Mouse (Mus musculus) kidney, postnatal 0 days (tissue): ENCODE data around the gene B3galt4. TPM values are rescaled to one million over a fixed set of nuclear protein-coding genes. Genes with fewer than 3 reads are reported as not detected.

ENCODE experiments used
- ATAC-seq: fragments of 200-750 bp; cut with Nextera tagmentation; replicated peaks from 2 replicates; pipeline ENCODE4 v1.8.0; 2017; ENCODE audit warnings: low read depth, moderate number of reproducible peaks, moderate TSS enrichment, moderate library complexity; ENCODE audit not compliant: low FRiP score
- DNase-seq: peaks from one replicate; pipeline ENCODE4 v3.0.0-alpha.2; 2016; ENCODE audit warnings: low spot score
- H3K27ac ChIP-seq: fragments of 300-500 bp; sonication (generic); 2 replicates; pipeline ENCODE4 v1.5.1; 2014; ENCODE audit warnings: mild to moderate bottlenecking
- H3K27me3 ChIP-seq: fragments of 300-500 bp; sonication (generic); 2 replicates; pipeline ENCODE4 v1.6.1; 2014; ENCODE audit warnings: low read length, mixed read lengths; ENCODE audit not compliant: insufficient read depth
- H3K36me3 ChIP-seq: fragments of 300-500 bp; sonication (generic); 2 replicates; pipeline ENCODE4 v1.6.1; 2014; ENCODE audit warnings: low read length, mixed read lengths; ENCODE audit not compliant: insufficient read depth
- H3K4me1 ChIP-seq: fragments of 300-500 bp; sonication (generic); replicated peaks from 2 replicates; pipeline ENCODE4 v1.6.1; 2014; ENCODE audit warnings: antibody characterized with exemption, low read length, mixed read lengths; ENCODE audit not compliant: insufficient read depth
- H3K4me2 ChIP-seq: fragments of 300-500 bp; sonication (generic); 2 replicates; pipeline ENCODE4 v1.6.1; 2014; ENCODE audit warnings: mild to moderate bottlenecking, low read length, moderate library complexity, mixed read lengths
- H3K4me3 ChIP-seq: fragments of 300-500 bp; sonication (generic); replicated peaks from 2 replicates; pipeline ENCODE4 v1.5.1; 2014; ENCODE audit warnings: low read depth, low read length
- H3K9ac ChIP-seq: fragments of 300-500 bp; sonication (generic); 2 replicates; pipeline ENCODE4 v1.6.1; 2014; ENCODE audit warnings: low read depth, low read length
- H3K9me3 ChIP-seq: fragments of 300-500 bp; sonication (generic); replicated peaks from 2 replicates; pipeline ENCODE4 v1.6.1; 2016; ENCODE audit warnings: low read length, inconsistent platforms, mixed read lengths
- CTCF ChIP-seq: IDR thresholded peaks from 2 replicates; pipeline ENCODE4 v1.5.1; 2016; ENCODE audit warnings: antibody characterized with exemption, low read depth, mild to moderate bottlenecking, moderate library complexity
- WGBS: fragments of 180-500 bp; shearing (Covaris S2); extraction: QIAGEN DNeasy Blood & Tissue Kit; methylation state at CpG from one replicate; pipeline ENCODE4 v1.1.7; 2014; 5-methylcytosine and 5-hydroxymethylcytosine counted together
- polyA plus RNA-seq: library from polyadenylated mRNA; unstranded; fragments of >200 nt; fragmentation: Nextera tagmentation; extraction: Ambion mirVana; gene quantifications from 2 replicates; pipeline ENCODE4 v1.2.1, GENCODE M21; 2015

B3galt4 gene
- polyA plus RNA-seq, 1 experiment from 2014 or later: 6.7 TPM

- ATAC-seq: no peak
- no peak overlapping the region for H3K4me3 ChIP-seq
- peak; percentile 17; the same call in 1 of the 2 replicates for TF ChIP-seq CTCF
- 0 out of 2 replicates have a peak, but pooled peaks cover 8% of the 10 kb centered on the region for H3K36me3 ChIP-seq
- no peak overlapping the region for H3K4me2 ChIP-seq
- H3K9me3 ChIP-seq: no peaks in the 10 kb centered on the region
- no peaks in the 10 kb centered on the region for H3K27me3 ChIP-seq
- H3K27ac ChIP-seq: no peak overlapping the region
- WGBS: 86% methylated on average over 21 of the region's 21 CpGs
- DNase-seq: no peak
- no peak overlapping the region for H3K9ac ChIP-seq
- H3K4me1 ChIP-seq: 0 out of 2 replicates have a peak, but pooled peaks cover 3% of the 10 kb centered on the region
These were observed 25.7 kb downstream of the B3galt4 start for GRCm38 (mm10) chr17:33925406-33926116.

GRCm38 (mm10) chr17:33924577-33925283 is 26.6 kb downstream of the B3galt4 start:
- no peak overlapping the region for H3K27ac ChIP-seq
- DNase-seq: no peak
- no peak overlapping the region for H3K4me2 ChIP-seq
- H3K4me1 ChIP-seq: no peaks in the 10 kb centered on the region
- no peaks in the 10 kb centered on the region for H3K9me3 ChIP-seq
- peak; percentile 55; the same call in 1 of the 2 replicates for TF ChIP-seq CTCF
- no peak overlapping the region for H3K9ac ChIP-seq
- H3K36me3 ChIP-seq: 0 out of 2 replicates have a peak, but pooled peaks cover 8% of the 10 kb centered on the region
- ATAC-seq: no peak
- H3K27me3 ChIP-seq: no peaks in the 10 kb centered on the region
- WGBS: 89% methylated on average over 10 of the region's 10 CpGs
- H3K4me3 ChIP-seq: no peak overlapping the region

DNA sequence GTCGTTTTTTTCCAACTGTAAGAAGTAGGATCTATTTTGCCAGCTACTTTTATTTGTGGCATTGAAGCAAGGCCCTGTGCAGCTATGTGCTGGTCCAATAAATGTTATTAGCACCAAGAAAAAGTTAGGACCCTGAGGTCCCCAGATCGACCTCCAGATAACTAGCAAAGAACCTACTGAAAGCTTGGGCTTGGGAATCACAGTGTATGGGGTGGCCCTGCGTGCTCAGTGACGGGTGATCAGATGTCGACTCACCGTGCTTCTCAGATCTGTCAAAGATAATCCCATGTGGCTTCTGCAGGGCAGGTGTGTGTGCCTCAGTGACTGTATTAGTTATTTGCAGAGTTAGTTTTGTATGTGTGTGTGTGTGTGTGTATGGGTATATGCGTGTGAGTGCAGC is 29.9 kb downstream of the B3galt4 start:
- no peak for DNase-seq
- H3K27me3 ChIP-seq: no peaks in the 10 kb centered on the region
- H3K4me2 ChIP-seq: no peak overlapping the region
- H3K9me3 ChIP-seq: no peaks in the 10 kb centered on the region
- no peak overlapping the region for H3K4me3 ChIP-seq
- TF ChIP-seq CTCF: no peak
- no peak for ATAC-seq
- H3K9ac ChIP-seq: no peak overlapping the region
- WGBS: 91% methylated on average over 7 of the region's 7 CpGs
- 0 out of 2 replicates have a peak, but pooled peaks cover 4% of the 10 kb centered on the region for H3K36me3 ChIP-seq
- H3K27ac ChIP-seq: no peak overlapping the region
- peaks cover 6% of the 10 kb centered on the region for H3K4me1 ChIP-seq

DNA sequence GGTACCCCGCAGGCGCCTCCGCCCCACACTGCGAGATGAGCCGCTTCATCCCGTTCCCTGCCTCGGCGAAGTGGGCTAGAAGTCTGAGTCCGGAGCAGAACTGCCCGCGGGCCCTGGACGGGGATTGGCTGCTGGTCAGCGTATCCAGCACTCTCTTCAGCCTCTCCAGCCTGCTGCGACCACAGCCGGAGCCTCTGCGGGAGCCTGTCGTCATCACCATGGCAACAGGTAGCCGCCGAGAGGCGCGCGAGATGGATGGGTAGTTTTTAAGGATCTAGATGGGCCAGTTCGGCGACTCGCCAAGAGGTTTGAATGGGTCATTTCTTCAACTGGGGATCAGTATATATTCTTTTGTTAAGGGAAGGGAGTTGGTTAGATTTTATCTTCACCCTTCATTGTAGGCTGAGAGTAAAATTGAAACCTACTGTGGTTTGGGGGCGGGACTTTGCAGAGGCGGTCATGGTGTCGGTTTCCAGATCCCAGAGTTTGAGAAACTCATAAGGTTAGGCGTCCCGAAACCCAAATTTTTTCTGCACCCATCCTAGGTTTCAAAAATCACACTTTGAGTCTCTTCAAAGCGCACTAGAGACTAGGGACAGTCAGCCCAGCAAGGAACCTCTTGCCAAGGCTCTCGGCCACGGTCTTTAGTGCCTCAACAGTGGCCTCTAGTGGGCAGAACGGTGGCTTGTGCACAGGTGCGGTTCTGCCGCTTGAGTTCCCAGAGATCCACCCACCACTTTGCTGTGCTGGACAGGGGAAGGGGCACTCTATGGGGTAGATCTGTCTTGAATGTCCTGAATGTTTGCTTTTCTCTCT is 30.8 kb downstream of the B3galt4 start:
- Histone ChIP-seq H3K9ac (peak overlapping the region; percentile 71), H3K27ac (peak overlapping the region; percentile 90), H3K4me2 (peak overlapping the region; percentile 95), H3K4me1 (peaks cover 6% of the 10 kb centered on the region), H3K9me3 (no peaks in the 10 kb centered on the region), H3K27me3 (no peaks in the 10 kb centered on the region), H3K4me3 (peak overlapping the region; percentile 72), H3K36me3 (0 out of 2 replicates have a peak, but pooled peaks cover 4% of the 10 kb centered on the region)
- peak; percentile 88 for TF ChIP-seq CTCF
- under 1% methylated on average over 36 of the region's 36 CpGs for WGBS
- DNase-seq: peak; percentile 90
- peak; percentile 53 for ATAC-seq

GRCm38 (mm10) chr17:33919351-33920281 is 31.7 kb downstream of the B3galt4 start:
- no peaks in the 10 kb centered on the region for H3K27me3 ChIP-seq
- peak; percentile 46 for TF ChIP-seq CTCF
- ATAC-seq (0 out of 2 replicates have a peak, but pooled peaks have one; percentile 14), DNase-seq (peak; percentile 74)
- no peaks in the 10 kb centered on the region for H3K36me3 ChIP-seq
- H3K4me3 ChIP-seq: peak overlapping the region; percentile 72
- H3K9me3 ChIP-seq: no peaks in the 10 kb centered on the region
- H3K9ac ChIP-seq: peak overlapping the region; percentile 71
- under 1% methylated on average over 51 of the region's 52 CpGs for WGBS
- peak overlapping the region; percentile 90 for H3K27ac ChIP-seq
- H3K4me1 ChIP-seq: peaks cover 6% of the 10 kb centered on the region
- H3K4me2 ChIP-seq: peak overlapping the region; percentile 95
